Mouse (Mus musculus) bone marrow, adult 2 months (tissue): ENCODE results near the gene Gm13103. TPM values are rescaled to one million over a fixed set of nuclear protein-coding genes. Genes with fewer than 3 reads are reported as not detected.
"Not testable (repeated sequence)": the region's sequence is repeated elsewhere in the genome, so short reads cannot be mapped to it uniquely, and the experiment has no call there.

Experiments used
- H3K27ac ChIP-seq: fragments of 200-500 bp; 2 replicates; pipeline ENCODE4 v1.5.1; 2012; ENCODE audit warnings: low read depth, mild to moderate bottlenecking, control low read depth, inconsistent platforms, low read length; ENCODE audit not compliant: control insufficient read depth, poor library complexity, insufficient read depth
- H3K4me1 ChIP-seq: fragments of 200-500 bp; 2 replicates; pipeline ENCODE4 v1.6.1; 2011; ENCODE audit warnings: low read length; ENCODE audit not compliant: control insufficient read depth, insufficient read depth
- H3K4me3 ChIP-seq: fragments of 200-500 bp; replicated peaks from 2 replicates; pipeline ENCODE3; 2011; ENCODE audit warnings: mild to moderate bottlenecking, low read depth, low read length, control low read depth; ENCODE audit not compliant: control insufficient read depth
- CTCF ChIP-seq: fragments of 200-500 bp; IDR thresholded peaks from 2 replicates; pipeline ENCODE4 v1.5.1; 2011; ENCODE audit warnings: low read length, control low read depth; ENCODE audit not compliant: control insufficient read depth, insufficient read depth
- POLR2A ChIP-seq: fragments of 200-500 bp; IDR thresholded peaks from 2 replicates; pipeline ENCODE4 v1.6.1; 2011; ENCODE audit warnings: low read depth, mild to moderate bottlenecking, control low read depth, low read length, borderline replicate concordance; ENCODE audit not compliant: control insufficient read depth
- WGBS: fragments of 180-500 bp; shearing (Covaris S2); methylation state at CpG from one replicate; pipeline ENCODE4 v1.1.7; 2018; 5-methylcytosine and 5-hydroxymethylcytosine counted together
- polyA plus RNA-seq: library from polyadenylated mRNA; stranded (reverse); fragments of >200 nt; gene quantifications from 2 replicates; pipeline ENCODE4 v1.2.4, GENCODE M21; 2011; ENCODE audit warnings: low replicate concordance; ENCODE audit not compliant: missing spikeins, insufficient read depth, insufficient read length

The Gm13103 gene
- not detected in 2 replicates for polyA plus RNA-seq

GRCm38 (mm10) chr4:143846197-143846596 lies at the start of gene Gm13103:
Gene Gm13103 (plus strand): TSS chr4:143846497.
- H3K27ac ChIP-seq, H3K4me3 ChIP-seq, H3K4me1 ChIP-seq: not testable (repeated sequence)

- no peak within 1 kb of the TSS for H3K4me3 ChIP-seq
- WGBS, result 75% methylated on average over 2 of the region's 2 CpGs
- no peak within 1 kb of the TSS for H3K27ac ChIP-seq
- TF ChIP-seq CTCF, result no peak
- no peak for TF ChIP-seq POLR2A
- H3K4me1 ChIP-seq, result no peaks in the 10 kb centered on the region
Observed at GRCm38 (mm10) chr4:143815993-143816392, 30.3 kb upstream of the Gm13103 start, which contains the start of gene Gm13084. Gene Gm13084 (minus strand): TSS chr4:143816093.

DNA sequence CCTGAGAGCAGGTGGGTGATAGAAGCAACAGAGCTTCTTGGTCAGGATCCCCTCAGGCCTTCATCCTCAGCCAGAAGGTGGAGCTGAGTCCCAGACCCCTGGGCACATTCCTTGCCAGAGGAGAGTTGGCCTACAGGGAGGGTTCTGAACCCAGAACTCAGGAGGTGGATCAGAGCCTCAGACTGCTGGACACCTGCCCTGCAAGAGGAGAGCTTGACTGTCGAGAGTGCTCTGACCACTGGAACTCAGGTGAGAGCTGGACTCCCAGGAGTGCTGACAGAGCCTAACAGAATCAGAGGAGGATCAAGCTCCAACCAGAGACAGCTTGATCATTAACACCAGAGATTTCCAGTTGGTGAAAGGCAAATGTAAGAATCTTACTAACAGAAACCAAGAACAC lies 36.1 kb downstream of the Gm13103 start:
- not testable (repeated sequence) for H3K4me1 ChIP-seq, H3K4me3 ChIP-seq, H3K27ac ChIP-seq
- 66% methylated on average over 1 of the region's 1 CpGs for WGBS

DNA sequence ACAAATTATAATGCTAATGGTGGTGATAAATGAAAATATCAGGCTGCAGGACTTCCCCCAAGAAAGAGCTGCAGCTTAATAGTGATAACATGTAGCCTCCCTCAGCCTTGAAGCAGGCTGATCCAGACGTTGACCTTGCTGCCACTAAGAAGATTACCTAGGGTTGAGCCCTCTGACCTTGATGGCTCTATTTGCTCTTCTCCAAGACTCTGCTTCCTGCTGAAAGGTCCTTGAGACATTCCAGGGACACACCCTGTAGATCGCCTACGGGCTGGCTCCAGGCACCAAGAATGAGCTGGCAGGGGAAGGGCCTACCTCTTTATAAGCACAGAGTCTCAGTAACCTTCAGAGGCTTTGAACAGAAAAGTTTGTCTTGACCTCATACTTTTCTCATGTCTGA lies 48.1 kb downstream of the Gm13103 start:
- H3K4me1 ChIP-seq, H3K4me3 ChIP-seq, H3K27ac ChIP-seq: not testable (repeated sequence)
- WGBS, result 64% methylated on average over 3 of the region's 3 CpGs

DNA sequence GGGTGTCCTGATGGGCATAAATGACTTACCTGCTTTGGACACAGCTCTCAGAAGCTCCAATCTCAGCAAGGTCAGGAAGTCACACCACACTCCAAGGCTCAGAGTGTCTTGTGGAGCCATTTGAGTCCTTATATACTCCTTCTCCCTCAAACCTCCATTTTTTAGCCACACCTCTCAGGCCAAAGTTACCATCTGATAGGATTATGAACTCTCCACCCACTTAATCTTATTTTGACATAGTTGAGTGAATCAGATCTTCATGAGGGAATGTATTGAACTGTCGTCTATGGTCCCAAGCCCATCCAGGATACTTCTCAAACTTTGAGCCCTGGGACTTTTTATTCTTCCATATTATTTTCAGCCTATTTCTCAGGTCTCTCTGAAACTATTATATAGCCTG lies 54.0 kb downstream of the Gm13103 start, which contains the start of gene Pramef6:
Pramef6 (minus strand) TSS at position 101 of the 400 bp plus-strand sequence.
- not testable (repeated sequence) for H3K4me3 ChIP-seq, H3K4me1 ChIP-seq, H3K27ac ChIP-seq
- 73% methylated on average over 1 of the region's 1 CpGs for WGBS

Other genes with a start within 250 kb of the Gm13103 start
- gene Gm13083, start 231.5 kb upstream of the Gm13103 start, polyA plus RNA-seq, result not detected in 2 replicates
- gene Gm13088, start 189.3 kb upstream of the Gm13103 start, polyA plus RNA-seq, result not detected in 2 replicates
- not detected in 2 replicates for gene Gm13089, start 143.8 kb upstream of the Gm13103 start, polyA plus RNA-seq
- gene Gm13078, start 127.0 kb upstream of the Gm13103 start, polyA plus RNA-seq, result not detected in 2 replicates
- not detected in 2 replicates for gene Gm13023, start 57.1 kb upstream of the Gm13103 start, polyA plus RNA-seq
- gene Gm13084, start 30.4 kb upstream of the Gm13103 start, polyA plus RNA-seq, result not detected in 2 replicates
- not detected in 2 replicates for gene Pramef6, start 53.9 kb downstream of the Gm13103 start, polyA plus RNA-seq
- not detected in 2 replicates for gene Pramef25, start 104.5 kb downstream of the Gm13103 start, polyA plus RNA-seq
- not detected in 2 replicates for gene Gm13101, start 120.5 kb downstream of the Gm13103 start, polyA plus RNA-seq
- not detected in 2 replicates for gene Pramef17, start 147.9 kb downstream of the Gm13103 start, polyA plus RNA-seq
- not detected in 2 replicates for gene Pramel4, start 212.6 kb downstream of the Gm13103 start, polyA plus RNA-seq